Mouse (Mus musculus) kidney, adult 2 months (tissue): ENCODE measurements around the gene Nfam1.

Source experiments
- CTCF ChIP-seq: fragments of 200-500 bp; conservative IDR thresholded peaks from 2 replicates; pipeline ENCODE4 v1.5.1; 2011; ENCODE audit warnings: low read depth, mild to moderate bottlenecking, control low read depth, low read length, moderate library complexity, mixed read lengths; ENCODE audit not compliant: insufficient read depth, insufficient read length
- POLR2A ChIP-seq: fragments of 200-500 bp; IDR thresholded peaks from one replicate; pipeline ENCODE4 v1.6.1; 2011; ENCODE audit warnings: low read depth, low read length, control low read depth

- TF ChIP-seq CTCF (no peak), POLR2A (no peak)
Observed at GRCm38 (mm10) chr15:83038812-83039211, 5.7 kb upstream of the Nfam1 start.
